Mouse (Mus musculus): ENCODE measurements at regions not wholly inside any gene's neighbourhood (a gene's known extent, or its start where the extent isn't known, plus 50 kb on each side); places are given as distances from the start of the nearest gene placed in this dataset.

DNA sequence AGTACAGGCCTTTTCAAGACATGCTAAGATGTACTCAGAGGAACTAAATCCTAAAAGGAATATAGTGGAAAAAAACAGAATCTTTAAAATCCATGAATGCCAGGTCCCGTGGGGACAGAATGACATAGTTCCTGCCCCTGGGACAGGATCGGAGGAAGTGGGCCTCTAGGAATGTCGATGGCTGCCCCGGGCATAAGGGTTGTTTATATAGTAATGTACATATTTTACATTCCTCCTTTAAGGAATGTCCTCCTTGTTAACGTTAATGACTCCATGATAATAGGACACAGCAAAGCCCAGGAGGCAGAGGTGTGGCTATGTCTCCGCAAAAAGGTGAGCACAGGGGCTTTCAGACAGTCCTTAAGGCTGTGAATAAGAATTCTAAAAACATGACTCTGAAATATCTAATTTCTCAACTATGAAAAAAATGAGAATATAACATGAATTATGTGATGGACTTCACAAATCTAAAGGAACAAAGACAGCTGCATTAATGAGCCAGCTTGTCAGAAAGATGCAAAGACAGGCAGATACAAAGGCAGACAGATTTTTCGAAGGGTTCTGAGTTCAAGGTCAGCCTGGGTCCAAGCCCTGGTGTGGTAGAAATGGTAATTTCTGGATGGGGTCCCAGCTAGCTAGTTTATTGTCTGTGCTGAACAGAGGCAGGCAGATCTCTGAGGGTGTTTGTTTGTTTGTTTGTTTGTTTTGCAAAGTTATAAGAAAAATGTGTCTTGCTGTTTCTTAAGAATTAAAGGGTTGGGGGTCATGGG, 111.3 kb upstream of the Pcgf5 start:
- 19% methylated on average over 7 of the region's 7 CpGs for WGBS

DNA sequence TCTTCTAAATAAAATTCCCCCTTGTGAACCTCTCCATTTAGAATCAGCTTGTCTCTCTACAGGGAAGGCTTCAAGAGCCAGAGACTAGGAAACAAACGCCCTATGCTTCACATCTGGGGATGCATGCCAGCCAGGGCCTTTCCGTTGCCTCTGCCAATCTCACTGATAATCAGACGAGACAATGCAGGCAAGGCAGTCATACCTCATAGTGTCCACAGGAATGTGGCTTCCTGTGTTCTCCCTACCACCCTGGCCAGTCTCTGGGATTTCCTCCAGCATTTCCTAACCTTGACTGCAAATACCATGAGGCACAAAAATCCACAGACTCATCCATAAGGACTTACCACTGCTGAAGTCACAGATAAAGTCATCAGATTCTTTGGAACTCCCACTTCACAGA, 110.4 kb upstream of the Pcgf5 start:
- Histone ChIP-seq H3K9ac (no peak overlapping the region), H3K9me3 (no peaks in the 10 kb centered on the region), H3K4me1 (peaks cover 17% of the 10 kb centered on the region; the same call in 1 of the 2 replicates), H3K4me2 (no peak overlapping the region), H3K36me3 (no peaks in the 10 kb centered on the region), H3K27ac (peak overlapping the region; percentile 24; the same call in 1 of the 2 replicates), H3K4me3 (no peak overlapping the region), H3K27me3 (no peaks in the 10 kb centered on the region)
- WGBS, result 46% methylated on average over 3 of the region's 3 CpGs
- no peak for ATAC-seq (ENCODE audit: borderline replicate concordance, extremely low read depth, low FRiP score, low TSS enrichment)

More for the DNA sequence above, 111.3 kb upstream of the Pcgf5 start:
- ATAC-seq (ENCODE audit: borderline replicate concordance, extremely low read depth, low FRiP score, low TSS enrichment), result 0 out of 2 replicates have a peak, but pooled peaks have one; percentile 39
- peak overlapping the region; percentile 22; the same call in 1 of the 2 replicates for H3K27ac ChIP-seq
- H3K4me3 ChIP-seq, result no peak overlapping the region
- H3K4me2 ChIP-seq, result no peak overlapping the region
- no peaks in the 10 kb centered on the region for H3K27me3 ChIP-seq
- H3K9ac ChIP-seq, result no peak overlapping the region
- no peaks in the 10 kb centered on the region for H3K9me3 ChIP-seq
- H3K36me3 ChIP-seq, result no peaks in the 10 kb centered on the region
- H3K4me1 ChIP-seq, result peaks cover 17% of the 10 kb centered on the region; the same call in 1 of the 2 replicates

DNA sequence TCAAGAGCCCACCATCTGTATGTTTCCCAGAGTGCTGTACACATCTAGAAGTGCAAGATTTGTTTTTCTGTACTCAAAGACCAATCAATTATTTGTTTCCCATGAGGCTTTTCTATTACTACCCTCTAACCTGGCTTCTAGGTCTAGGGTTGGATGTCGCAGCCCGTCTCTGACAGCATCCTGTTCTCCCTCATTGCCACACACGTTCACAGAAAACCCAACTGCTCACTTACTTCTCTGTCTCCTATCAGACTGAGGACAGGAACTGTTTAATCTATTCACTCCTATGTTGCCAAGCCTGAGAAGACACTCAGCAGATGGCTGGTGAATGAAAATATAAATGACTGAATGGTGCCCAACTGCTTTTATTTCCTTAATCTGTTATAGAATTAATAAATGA, 109.6 kb upstream of the Pcgf5 start:
- Histone ChIP-seq H3K4me1 (peaks cover 17% of the 10 kb centered on the region; the same call in 1 of the 2 replicates), H3K9ac (no peak overlapping the region), H3K4me2 (no peak overlapping the region), H3K36me3 (no peaks in the 10 kb centered on the region), H3K4me3 (no peak overlapping the region), H3K27ac (no peak overlapping the region), H3K9me3 (no peaks in the 10 kb centered on the region), H3K27me3 (no peaks in the 10 kb centered on the region)
- no peak for ATAC-seq (ENCODE audit: borderline replicate concordance, extremely low read depth, low FRiP score, low TSS enrichment)
- WGBS, result 61% methylated on average over 3 of the region's 3 CpGs

DNA sequence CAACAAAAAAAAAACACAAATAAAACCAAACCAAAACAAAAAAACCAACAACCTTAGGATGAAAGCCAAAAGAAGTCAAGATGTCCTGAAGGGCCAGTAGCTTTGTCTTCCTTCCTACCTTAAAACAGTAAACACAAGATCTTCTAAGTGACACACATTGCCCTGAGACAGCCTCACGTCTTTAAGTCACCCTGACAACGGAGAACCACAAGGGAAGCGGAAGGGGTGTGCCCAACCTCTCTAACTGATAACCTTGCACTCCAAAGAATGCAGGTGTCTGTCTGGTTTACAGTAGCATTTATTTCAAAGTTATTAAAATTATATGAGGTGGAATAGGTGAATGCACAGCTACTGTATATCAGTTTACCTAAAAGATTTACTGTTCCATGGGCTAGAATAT, 105.7 kb upstream of the Pcgf5 start:
- no peaks in the 10 kb centered on the region for H3K36me3 ChIP-seq
- no peaks in the 10 kb centered on the region for H3K27me3 ChIP-seq
- H3K9ac ChIP-seq, result no peak overlapping the region
- H3K9me3 ChIP-seq, result no peaks in the 10 kb centered on the region
- 0 out of 2 replicates have a peak, but pooled peaks cover 6% of the 10 kb centered on the region for H3K4me1 ChIP-seq
- no peak overlapping the region for H3K4me3 ChIP-seq
- no peak overlapping the region for H3K27ac ChIP-seq
- no peak for ATAC-seq (ENCODE audit: borderline replicate concordance, extremely low read depth, low FRiP score, low TSS enrichment)
- no peak overlapping the region for H3K4me2 ChIP-seq
- 69% methylated on average over 3 of the region's 3 CpGs for WGBS

DNA sequence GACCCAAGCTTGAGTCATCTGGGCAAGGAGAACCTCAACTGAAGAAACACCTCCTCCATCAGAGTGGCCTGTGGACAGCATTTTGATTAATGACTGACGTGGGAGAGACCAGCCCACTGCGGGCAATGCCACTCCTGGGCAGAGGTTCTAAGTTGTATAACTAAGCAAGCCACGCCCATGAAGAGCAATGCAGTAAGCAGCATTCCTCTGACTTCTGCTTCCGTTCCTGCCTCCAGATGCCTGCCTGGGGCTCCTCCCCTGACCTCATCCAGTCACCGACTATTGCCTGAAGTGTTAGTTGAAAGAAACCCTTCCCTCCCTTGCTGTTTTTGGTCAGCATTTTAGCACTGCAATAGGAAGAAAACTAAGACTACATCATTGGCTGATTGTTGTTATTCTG, 105.2 kb upstream of the Pcgf5 start:
- ATAC-seq (ENCODE audit: borderline replicate concordance, extremely low read depth, low FRiP score, low TSS enrichment), result no peak
- Histone ChIP-seq H3K4me3 (no peak overlapping the region), H3K36me3 (no peaks in the 10 kb centered on the region), H3K4me2 (no peak overlapping the region), H3K4me1 (0 out of 2 replicates have a peak, but pooled peaks cover under 1% of the 10 kb centered on the region), H3K9me3 (no peaks in the 10 kb centered on the region), H3K27ac (no peak overlapping the region), H3K27me3 (no peaks in the 10 kb centered on the region), H3K9ac (no peak overlapping the region)
- WGBS, result 47% methylated on average over 5 of the region's 5 CpGs

DNA sequence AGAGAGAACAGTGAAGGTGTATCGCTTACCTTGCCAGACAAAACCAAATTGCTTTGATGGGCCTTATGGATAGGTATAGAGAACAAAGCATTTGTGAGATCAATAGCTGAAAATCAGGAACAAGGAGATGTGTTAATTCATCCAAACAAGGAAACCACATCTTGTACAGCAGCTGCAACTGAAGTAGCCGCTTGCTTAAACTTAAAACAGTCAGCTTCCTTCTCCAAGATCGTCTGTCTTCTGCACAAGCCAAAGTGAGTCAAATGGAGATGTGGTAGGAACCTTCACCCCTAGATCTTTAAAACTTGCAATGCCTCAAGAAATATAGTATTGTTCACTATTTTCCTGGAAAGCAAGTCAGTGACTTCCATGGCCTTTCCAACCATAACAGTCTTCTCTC, 95.6 kb upstream of the Pcgf5 start:
- no peak overlapping the region for H3K27ac ChIP-seq
- 77% methylated on average over 3 of the region's 3 CpGs for WGBS
- no peaks in the 10 kb centered on the region for H3K9me3 ChIP-seq
- no peak overlapping the region for H3K4me3 ChIP-seq
- H3K4me1 ChIP-seq, result no peaks in the 10 kb centered on the region
- H3K4me2 ChIP-seq, result no peak overlapping the region
- ATAC-seq (ENCODE audit: borderline replicate concordance, extremely low read depth, low FRiP score, low TSS enrichment), result no peak
- no peaks in the 10 kb centered on the region for H3K27me3 ChIP-seq
- H3K36me3 ChIP-seq, result no peaks in the 10 kb centered on the region
- no peak overlapping the region for H3K9ac ChIP-seq

DNA sequence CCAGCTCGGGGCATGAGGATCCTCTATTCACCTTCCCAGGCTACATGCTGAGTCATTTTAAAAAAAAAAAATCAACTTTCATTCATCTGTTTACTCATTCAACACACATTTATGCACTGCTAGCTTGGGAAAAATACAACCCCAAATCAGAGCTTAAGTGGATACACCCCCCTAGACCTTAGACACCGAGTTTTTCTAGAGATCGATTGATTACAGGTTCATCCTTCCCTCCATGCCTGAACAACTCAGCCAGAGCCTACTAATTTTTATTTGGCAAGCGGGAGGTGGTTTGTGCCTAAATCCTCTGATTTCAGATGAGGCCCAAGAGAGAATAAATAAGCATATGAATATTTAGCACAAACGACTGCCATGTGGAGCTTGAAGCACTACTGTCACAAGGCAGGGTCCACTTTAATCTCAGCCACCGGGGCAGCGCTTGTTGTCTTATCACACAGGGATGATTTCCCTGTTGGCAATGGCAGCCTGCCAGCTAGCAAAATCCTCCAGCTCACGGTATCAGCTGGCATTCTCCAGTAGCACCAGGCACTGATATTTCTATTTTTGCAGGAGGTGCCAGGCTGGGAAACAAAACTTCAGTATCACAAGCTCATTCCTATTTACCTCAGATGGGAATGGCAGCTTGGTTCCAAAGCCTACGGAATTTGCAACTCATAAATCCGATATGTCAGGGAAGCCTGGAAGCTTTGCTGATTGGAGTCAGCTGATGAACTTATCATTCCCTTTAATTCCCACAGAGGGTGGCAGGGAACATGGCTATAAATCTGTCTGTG, 90.2 kb upstream of the Pcgf5 start:
- H3K27me3 ChIP-seq, result no peaks in the 10 kb centered on the region
- H3K27ac ChIP-seq, result no peak overlapping the region
- no peaks in the 10 kb centered on the region for H3K36me3 ChIP-seq
- WGBS, result 51% methylated on average over 10 of the region's 10 CpGs
- H3K9ac ChIP-seq, result no peak overlapping the region
- no peak overlapping the region for H3K4me3 ChIP-seq
- no peak for ATAC-seq (ENCODE audit: borderline replicate concordance, extremely low read depth, low FRiP score, low TSS enrichment)
- H3K4me1 ChIP-seq, result no peaks in the 10 kb centered on the region
- no peak overlapping the region for H3K4me2 ChIP-seq
- no peaks in the 10 kb centered on the region for H3K9me3 ChIP-seq

DNA sequence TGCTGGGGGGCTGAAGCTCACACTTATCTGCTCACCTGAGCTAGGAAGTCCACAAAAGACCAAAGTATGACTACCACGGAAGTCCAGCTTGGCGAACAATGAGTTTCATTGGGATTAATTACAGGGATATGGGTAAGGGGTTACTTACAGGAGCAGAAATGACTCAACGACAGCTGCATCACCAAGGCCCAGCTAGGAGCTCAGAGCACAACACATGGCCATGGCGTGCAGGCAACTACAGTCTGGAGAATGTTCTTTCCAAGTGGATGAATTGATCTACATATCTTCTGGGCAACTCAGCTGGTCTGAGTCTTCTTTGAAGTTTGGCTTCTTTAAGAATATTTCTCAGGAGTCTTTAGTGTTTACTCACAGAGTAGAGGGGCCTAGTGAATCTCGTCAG, 86.3 kb upstream of the Pcgf5 start:
- Histone ChIP-seq H3K4me2 (no peak overlapping the region), H3K4me3 (no peak overlapping the region), H3K4me1 (no peaks in the 10 kb centered on the region), H3K36me3 (no peaks in the 10 kb centered on the region), H3K9ac (no peak overlapping the region), H3K27ac (no peak overlapping the region), H3K9me3 (no peaks in the 10 kb centered on the region), H3K27me3 (no peaks in the 10 kb centered on the region)
- no peak for ATAC-seq (ENCODE audit: borderline replicate concordance, extremely low read depth, low FRiP score, low TSS enrichment)
- WGBS, result 73% methylated on average over 5 of the region's 5 CpGs

DNA sequence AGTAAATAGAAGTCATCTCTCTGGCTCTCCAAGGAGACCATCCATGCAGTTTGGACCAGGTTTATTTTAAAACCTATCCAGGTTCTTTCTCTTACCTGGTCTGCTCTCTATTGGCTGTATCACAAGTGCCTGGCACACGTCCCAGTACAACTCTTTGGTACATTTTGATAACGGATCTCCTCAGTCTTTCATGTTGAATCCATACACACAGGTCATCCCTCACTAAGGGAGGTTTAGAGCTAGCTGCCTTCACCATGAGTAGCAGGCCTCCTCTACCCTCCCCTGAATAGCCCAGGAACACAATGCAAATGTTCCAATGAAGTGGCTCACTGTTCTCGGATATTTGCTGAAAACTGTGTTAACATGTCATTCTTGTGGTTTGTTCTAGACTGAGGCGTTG, 84.2 kb upstream of the Pcgf5 start:
- WGBS, result 42% methylated on average over 4 of the region's 4 CpGs
- Histone ChIP-seq H3K4me2 (no peak overlapping the region), H3K27me3 (no peaks in the 10 kb centered on the region), H3K27ac (no peak overlapping the region), H3K9me3 (no peaks in the 10 kb centered on the region), H3K4me1 (no peaks in the 10 kb centered on the region), H3K36me3 (no peaks in the 10 kb centered on the region), H3K4me3 (no peak overlapping the region), H3K9ac (no peak overlapping the region)
- no peak for ATAC-seq (ENCODE audit: borderline replicate concordance, extremely low read depth, low FRiP score, low TSS enrichment)

DNA sequence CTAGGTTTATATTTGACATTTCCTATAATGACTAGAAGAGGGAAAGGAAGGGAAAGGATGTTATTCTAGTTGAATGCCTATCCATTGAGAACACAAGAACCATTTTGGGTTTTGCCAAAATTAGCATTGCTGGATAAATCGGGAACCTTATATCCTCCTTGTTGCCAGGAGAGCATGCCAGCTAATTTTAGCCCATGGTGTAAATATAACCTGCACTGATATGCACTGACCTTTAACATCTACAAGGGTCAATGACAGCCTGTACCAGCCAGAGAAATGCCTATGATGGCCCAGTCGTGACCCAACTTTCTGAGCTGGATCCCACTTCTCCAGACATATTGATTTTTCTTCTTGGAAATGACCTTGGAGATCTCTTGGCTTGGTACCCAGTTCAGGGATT, 83.7 kb upstream of the Pcgf5 start:
- Histone ChIP-seq H3K36me3 (no peaks in the 10 kb centered on the region), H3K27me3 (no peaks in the 10 kb centered on the region), H3K4me3 (no peak overlapping the region), H3K4me2 (no peak overlapping the region), H3K9me3 (no peaks in the 10 kb centered on the region), H3K9ac (no peak overlapping the region), H3K27ac (no peak overlapping the region), H3K4me1 (no peaks in the 10 kb centered on the region)
- no peak for ATAC-seq (ENCODE audit: borderline replicate concordance, extremely low read depth, low FRiP score, low TSS enrichment)
- 66% methylated on average over 2 of the region's 2 CpGs for WGBS

DNA sequence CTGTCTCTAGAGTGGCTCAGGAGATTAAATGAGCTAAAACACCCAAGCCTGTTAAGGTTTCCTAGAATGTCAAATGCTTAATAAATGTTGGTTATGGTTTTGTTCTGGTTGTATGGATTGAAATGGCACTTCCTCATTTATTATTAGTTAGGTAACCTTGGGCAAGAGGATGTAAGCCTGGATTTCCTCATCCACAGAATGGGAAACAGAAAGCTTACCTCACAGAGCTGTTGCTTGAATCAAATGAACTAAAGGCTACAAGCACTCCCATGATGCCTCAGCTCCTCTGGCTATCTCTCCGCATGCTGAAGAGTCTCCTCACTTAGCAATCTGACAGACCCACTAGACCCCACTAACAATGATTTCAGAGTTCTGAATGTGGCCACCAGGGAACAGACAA, 82.8 kb upstream of the Pcgf5 start:
- no peak overlapping the region for H3K4me2 ChIP-seq
- no peaks in the 10 kb centered on the region for H3K36me3 ChIP-seq
- H3K9me3 ChIP-seq, result no peaks in the 10 kb centered on the region
- H3K27me3 ChIP-seq, result no peaks in the 10 kb centered on the region
- no peak overlapping the region for H3K27ac ChIP-seq
- 81% methylated on average over 1 of the region's 1 CpGs for WGBS
- H3K9ac ChIP-seq, result no peak overlapping the region
- no peaks in the 10 kb centered on the region for H3K4me1 ChIP-seq
- ATAC-seq (ENCODE audit: borderline replicate concordance, extremely low read depth, low FRiP score, low TSS enrichment), result no peak
- no peak overlapping the region for H3K4me3 ChIP-seq

DNA sequence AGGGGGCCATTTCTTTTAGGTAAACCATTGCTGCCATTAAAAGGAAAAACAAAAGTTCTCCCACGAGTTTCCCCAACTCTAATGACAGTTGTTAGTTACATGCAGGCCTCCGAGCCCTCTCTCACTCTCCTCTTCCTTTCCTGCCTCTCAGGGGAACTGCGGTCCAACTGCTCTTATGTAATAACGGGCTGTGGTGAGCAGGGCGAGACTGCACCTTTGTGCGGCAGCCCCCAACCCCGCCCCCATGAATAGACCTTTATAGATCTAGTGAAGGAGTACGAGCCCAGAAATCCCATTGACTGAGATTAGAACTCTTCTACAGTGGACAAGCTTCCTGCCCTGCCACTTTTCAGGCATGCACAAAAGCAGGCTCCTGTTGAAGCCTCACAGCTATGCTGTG, 81.8 kb upstream of the Pcgf5 start:
- Histone ChIP-seq H3K4me2 (no peak overlapping the region), H3K9ac (no peak overlapping the region), H3K27ac (no peak overlapping the region), H3K4me3 (no peak overlapping the region), H3K27me3 (no peaks in the 10 kb centered on the region), H3K9me3 (no peaks in the 10 kb centered on the region), H3K36me3 (no peaks in the 10 kb centered on the region), H3K4me1 (no peaks in the 10 kb centered on the region)
- no peak for ATAC-seq (ENCODE audit: borderline replicate concordance, extremely low read depth, low FRiP score, low TSS enrichment)
- WGBS, result 60% methylated on average over 8 of the region's 8 CpGs

All from lung, embryonic 15.5 days (tissue).